Mouse (Mus musculus) liver, embryonic 13.5 days (tissue): ENCODE measurements around the gene Neu1. TPM values are rescaled to one million over a fixed set of nuclear protein-coding genes. Genes with fewer than 3 reads are reported as not detected.
A peak's percentile ranks its signal among the peaks of the same experiment; 100 is the strongest.

Experiments used
- ATAC-seq: fragments of 200-750 bp; cut with Nextera tagmentation; 2 replicates; pipeline ENCODE4 v1.8.0; 2017; ENCODE audit warnings: low read depth, mild to moderate bottlenecking, moderate number of reproducible peaks, moderate library complexity
- DNase-seq: peaks from one replicate; pipeline ENCODE4 v3.0.0; 2022
- H3K27ac ChIP-seq: fragments of 300-500 bp; sonication (generic); 2 replicates; pipeline ENCODE4 v1.5.1; 2015; ENCODE audit warnings: moderate library complexity, mild to moderate bottlenecking, inconsistent platforms
- H3K27me3 ChIP-seq: fragments of 300-500 bp; sonication (generic); 2 replicates; pipeline ENCODE4 v1.6.1; 2015; ENCODE audit warnings: mild to moderate bottlenecking, inconsistent platforms
- H3K36me3 ChIP-seq: fragments of 300-500 bp; sonication (generic); 2 replicates; pipeline ENCODE4 v1.6.1; 2015; ENCODE audit warnings: mild to moderate bottlenecking, inconsistent platforms
- H3K4me1 ChIP-seq: fragments of 300-500 bp; sonication (generic); replicated peaks from 2 replicates; pipeline ENCODE4 v1.6.1; 2015; ENCODE audit warnings: inconsistent platforms
- H3K4me2 ChIP-seq: fragments of 300-500 bp; sonication (generic); 2 replicates; pipeline ENCODE4 v1.6.1; 2015; ENCODE audit warnings: inconsistent platforms, mild to moderate bottlenecking, moderate library complexity
- H3K4me3 ChIP-seq: fragments of 300-500 bp; sonication (generic); replicated peaks from 2 replicates; pipeline ENCODE4 v1.5.1; 2015; ENCODE audit warnings: mild to moderate bottlenecking, inconsistent platforms
- H3K9ac ChIP-seq: fragments of 300-500 bp; sonication (generic); 2 replicates; pipeline ENCODE4 v1.6.1; 2015; ENCODE audit warnings: mild to moderate bottlenecking, inconsistent platforms
- H3K9me3 ChIP-seq: fragments of 300-500 bp; sonication (generic); replicated peaks from 2 replicates; pipeline ENCODE4 v1.6.1; 2016; ENCODE audit warnings: inconsistent platforms
- WGBS: fragments of 180-500 bp; shearing (Covaris S2); methylation state at CpG from one replicate; pipeline ENCODE4 v1.1.7; 2015; ENCODE audit not compliant: insufficient replicate concordance; 5-methylcytosine and 5-hydroxymethylcytosine counted together
- polyA plus RNA-seq: library from polyadenylated mRNA; unstranded; fragments of >200 nt; fragmentation: Nextera tagmentation; extraction: Ambion mirVana; gene quantifications from 2 replicates; pipeline ENCODE4 v1.2.1, GENCODE M21; 2015

Neu1 gene
- polyA plus RNA-seq, 1 experiment from 2014 or later, result 14.2 TPM

GRCm38 (mm10) chr17:34910982-34911381, 20.1 kb upstream of the Neu1 start:
- H3K9me3 ChIP-seq, result no peaks in the 10 kb centered on the region
- H3K4me3 ChIP-seq, result no peak overlapping the region
- ATAC-seq, result peak; percentile 12; the same call in 1 of the 2 replicates
- no peak overlapping the region for H3K4me2 ChIP-seq
- peaks cover 80% of the 10 kb centered on the region for H3K36me3 ChIP-seq
- no peak overlapping the region for H3K27ac ChIP-seq
- peaks cover 43% of the 10 kb centered on the region for H3K4me1 ChIP-seq
- H3K9ac ChIP-seq, result no peak overlapping the region
- no peaks in the 10 kb centered on the region for H3K27me3 ChIP-seq
- no peak for DNase-seq
- WGBS, result 84% methylated on average over 10 of the region's 10 CpGs

- Histone ChIP-seq H3K27ac (no peak overlapping the region), H3K9me3 (no peaks in the 10 kb centered on the region), H3K27me3 (no peaks in the 10 kb centered on the region), H3K4me1 (peaks cover 45% of the 10 kb centered on the region), H3K4me3 (no peak overlapping the region), H3K36me3 (peaks cover 70% of the 10 kb centered on the region), H3K4me2 (no peak overlapping the region), H3K9ac (no peak overlapping the region)
- DNase-seq (peak; percentile 73), ATAC-seq (peak; percentile 55)
- 43% methylated on average over 5 of the region's 5 CpGs for WGBS
Measured at GRCm38 (mm10) chr17:34911945-34912351, 19.1 kb upstream of the Neu1 start.

DNA sequence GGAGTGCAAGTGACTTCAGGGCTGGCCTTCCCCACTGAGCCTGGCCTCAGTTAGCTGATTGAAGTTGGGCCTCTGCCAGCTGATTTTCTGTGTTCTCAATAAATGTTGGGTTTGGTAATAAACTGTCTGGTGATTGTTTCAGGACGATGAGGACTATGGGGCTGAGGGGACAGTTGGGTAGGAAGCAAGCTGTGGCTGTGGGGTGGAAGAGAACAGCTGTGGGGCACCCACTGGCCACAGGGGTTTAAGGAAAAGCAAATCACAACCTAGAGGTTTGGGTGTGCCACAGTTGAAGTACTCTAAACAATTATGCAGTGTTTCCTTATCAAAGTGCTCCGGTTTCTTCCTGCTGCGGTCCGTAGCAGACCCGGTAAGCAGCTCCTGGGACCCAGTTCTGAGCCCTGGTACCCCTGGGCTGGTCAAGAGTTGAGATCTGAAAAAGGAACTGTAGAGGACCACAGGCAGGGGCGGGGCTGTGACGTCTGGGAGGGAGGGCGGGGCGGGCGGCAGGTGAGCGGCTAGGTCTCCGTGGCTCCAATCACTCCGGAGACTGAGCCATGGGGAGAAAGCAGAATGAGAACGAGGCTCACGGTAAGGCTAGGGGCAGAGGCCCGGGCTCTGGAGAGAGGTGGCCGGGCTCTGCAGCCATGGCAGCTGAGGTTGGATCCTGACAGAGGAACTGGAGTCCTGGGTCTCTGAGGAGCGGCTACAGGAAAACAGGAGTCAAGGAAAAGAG, 17.0 kb upstream of the Neu1 start, which contains the start of gene Slc44a4:
Slc44a4 (plus strand) TSS at position 537 of the 736 bp plus-strand sequence.
- Histone ChIP-seq H3K27ac (peak within 1 kb of the TSS; percentile 1), H3K4me3 (no peak within 1 kb of the TSS), H3K9ac (no peak within 1 kb of the TSS), H3K36me3 (peaks cover 49% of the 10 kb centered on the region), H3K9me3 (no peaks in the 10 kb centered on the region), H3K4me2 (0 out of 2 replicates have a peak within 1 kb of the TSS, but pooled peaks have one; percentile 14), H3K4me1 (peaks cover 49% of the 10 kb centered on the region), H3K27me3 (no peaks in the 10 kb centered on the region)
- no peak for DNase-seq
- ATAC-seq, result no peak
- WGBS, result 41% methylated on average over 18 of the region's 18 CpGs

- H3K27me3 ChIP-seq, result no peaks in the 10 kb centered on the region
- peaks cover 37% of the 10 kb centered on the region for H3K36me3 ChIP-seq
- WGBS, result 15% methylated on average over 11 of the region's 11 CpGs
- H3K4me2 ChIP-seq, result peak overlapping the region; percentile 15; the same call in 1 of the 2 replicates
- H3K27ac ChIP-seq, result peak overlapping the region; percentile 31; the same call in 1 of the 2 replicates
- H3K4me1 ChIP-seq, result peaks cover 45% of the 10 kb centered on the region
- H3K4me3 ChIP-seq, result no peak overlapping the region
- no peaks in the 10 kb centered on the region for H3K9me3 ChIP-seq
- ATAC-seq (peak; percentile 29; the same call in 1 of the 2 replicates), DNase-seq (no peak)
- no peak overlapping the region for H3K9ac ChIP-seq
Measured at GRCm38 (mm10) chr17:34915410-34915831, 15.6 kb upstream of the Neu1 start.

DNA sequence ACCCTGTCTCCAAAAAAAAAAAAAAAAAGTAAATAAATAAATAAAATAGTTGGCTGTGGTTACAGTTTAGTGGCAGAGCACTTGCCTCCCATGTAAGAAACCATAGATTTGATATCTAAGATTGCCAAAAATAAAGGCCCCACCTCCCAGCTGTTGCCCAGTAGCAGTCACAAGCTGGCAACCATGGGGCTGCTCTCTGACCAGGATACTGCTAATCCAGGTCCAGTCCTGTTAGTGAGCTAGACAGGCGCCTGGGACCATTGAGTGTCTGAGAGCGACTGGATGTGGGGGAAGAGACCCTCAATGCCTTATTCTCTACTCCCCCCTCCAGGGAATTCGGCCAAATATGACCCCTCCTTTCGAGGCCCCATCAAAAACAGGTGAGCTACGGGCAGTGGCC, 14.7 kb upstream of the Neu1 start:
- Histone ChIP-seq H3K4me2 (no peak overlapping the region), H3K27ac (no peak overlapping the region), H3K36me3 (peaks cover 28% of the 10 kb centered on the region), H3K4me1 (peaks cover 37% of the 10 kb centered on the region), H3K9me3 (no peaks in the 10 kb centered on the region), H3K4me3 (no peak overlapping the region), H3K9ac (no peak overlapping the region), H3K27me3 (no peaks in the 10 kb centered on the region)
- ATAC-seq, result no peak
- DNase-seq, result no peak
- WGBS, result 69% methylated on average over 5 of the region's 5 CpGs

DNA sequence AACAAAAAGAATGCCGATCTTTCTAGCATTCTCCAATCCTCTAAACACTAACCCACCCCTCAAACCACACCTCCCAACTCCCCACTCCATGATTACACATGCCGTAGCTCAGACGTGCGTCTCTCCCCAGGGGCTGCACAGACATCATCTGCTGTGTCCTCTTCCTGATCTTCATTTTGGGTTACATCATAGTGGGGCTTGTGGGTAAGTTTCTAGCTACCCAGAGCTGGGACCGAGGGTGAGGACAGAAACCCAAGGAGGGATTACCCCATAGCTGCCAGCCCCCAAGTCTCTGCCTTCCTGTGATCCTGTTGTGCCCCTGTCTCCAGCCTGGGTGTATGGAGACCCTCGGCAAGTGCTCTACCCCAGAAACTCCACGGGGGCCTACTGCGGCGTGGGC, 13.9 kb upstream of the Neu1 start:
- H3K4me1 ChIP-seq, result peaks cover 33% of the 10 kb centered on the region
- no peak overlapping the region for H3K4me3 ChIP-seq
- no peak overlapping the region for H3K27ac ChIP-seq
- no peaks in the 10 kb centered on the region for H3K27me3 ChIP-seq
- ATAC-seq (no peak), DNase-seq (no peak)
- no peaks in the 10 kb centered on the region for H3K9me3 ChIP-seq
- peaks cover 19% of the 10 kb centered on the region for H3K36me3 ChIP-seq
- H3K9ac ChIP-seq, result no peak overlapping the region
- H3K4me2 ChIP-seq, result no peak overlapping the region
- 63% methylated on average over 9 of the region's 9 CpGs for WGBS

DNA sequence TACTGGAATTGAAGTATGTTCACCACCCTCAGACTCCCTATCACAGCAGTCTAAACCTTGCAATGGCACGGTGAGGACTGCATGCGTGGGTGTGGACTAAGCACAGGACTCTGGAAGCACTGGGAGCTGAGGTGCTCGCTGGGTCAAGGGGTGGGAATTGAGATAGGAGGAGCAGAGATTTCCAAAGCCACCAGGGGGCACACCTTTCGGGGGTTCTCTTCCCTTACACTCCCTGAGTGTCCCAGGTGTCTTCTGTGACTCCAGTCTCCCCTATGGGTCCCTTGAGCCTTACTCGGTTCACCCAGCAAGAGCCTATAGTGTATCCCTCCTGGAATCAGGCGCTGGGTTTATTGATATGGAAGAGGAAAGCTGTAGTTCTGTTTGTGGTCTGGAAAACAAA, 8.1 kb upstream of the Neu1 start:
- H3K4me3 ChIP-seq, result no peak overlapping the region
- 42% methylated on average over 6 of the region's 6 CpGs for WGBS
- H3K9me3 ChIP-seq, result no peaks in the 10 kb centered on the region
- H3K9ac ChIP-seq, result no peak overlapping the region
- no peaks in the 10 kb centered on the region for H3K27me3 ChIP-seq
- no peak for DNase-seq
- no peak overlapping the region for H3K27ac ChIP-seq
- ATAC-seq, result peak; percentile 37; the same call in 1 of the 2 replicates
- no peak overlapping the region for H3K4me2 ChIP-seq
- H3K36me3 ChIP-seq, result no peaks in the 10 kb centered on the region
- H3K4me1 ChIP-seq, result no peaks in the 10 kb centered on the region

DNA sequence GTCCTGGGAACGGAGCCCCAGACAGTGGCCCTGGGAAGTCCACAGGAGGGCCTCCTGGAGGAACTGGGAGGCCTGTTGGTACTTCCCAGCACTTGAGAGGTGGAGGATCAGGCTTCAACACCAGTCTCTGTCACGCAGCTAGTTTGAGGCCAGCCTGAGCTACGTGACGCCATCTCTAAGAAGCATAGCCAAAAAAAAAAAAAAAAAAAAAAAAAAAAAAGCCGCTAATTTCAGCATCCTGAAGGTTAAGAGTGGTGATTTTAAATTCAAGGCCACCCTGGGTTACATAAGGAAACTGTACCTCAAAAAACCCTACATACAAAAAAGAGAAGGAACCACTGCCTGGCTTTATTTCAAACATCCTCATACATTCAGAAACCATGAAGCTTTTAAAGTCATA, 6.8 kb upstream of the Neu1 start:
- no peak overlapping the region for H3K4me3 ChIP-seq
- H3K4me1 ChIP-seq, result no peaks in the 10 kb centered on the region
- no peak overlapping the region for H3K4me2 ChIP-seq
- WGBS, result 64% methylated on average over 5 of the region's 5 CpGs
- ATAC-seq (no peak), DNase-seq (no peak)
- no peaks in the 10 kb centered on the region for H3K27me3 ChIP-seq
- H3K27ac ChIP-seq, result no peak overlapping the region
- H3K9ac ChIP-seq, result no peak overlapping the region
- no peaks in the 10 kb centered on the region for H3K36me3 ChIP-seq
- no peaks in the 10 kb centered on the region for H3K9me3 ChIP-seq

- no peak overlapping the region for H3K4me3 ChIP-seq
- H3K36me3 ChIP-seq, result no peaks in the 10 kb centered on the region
- ATAC-seq, result no peak
- H3K4me1 ChIP-seq, result peaks cover 25% of the 10 kb centered on the region
- no peak overlapping the region for H3K4me2 ChIP-seq
- 77% methylated on average over 18 of the region's 18 CpGs for WGBS
- H3K9me3 ChIP-seq, result no peaks in the 10 kb centered on the region
- H3K9ac ChIP-seq, result no peak overlapping the region
- no peak overlapping the region for H3K27ac ChIP-seq
- no peaks in the 10 kb centered on the region for H3K27me3 ChIP-seq
- DNase-seq, result no peak
Measured at GRCm38 (mm10) chr17:34927306-34928019, 3.6 kb upstream of the Neu1 start.

DNA sequence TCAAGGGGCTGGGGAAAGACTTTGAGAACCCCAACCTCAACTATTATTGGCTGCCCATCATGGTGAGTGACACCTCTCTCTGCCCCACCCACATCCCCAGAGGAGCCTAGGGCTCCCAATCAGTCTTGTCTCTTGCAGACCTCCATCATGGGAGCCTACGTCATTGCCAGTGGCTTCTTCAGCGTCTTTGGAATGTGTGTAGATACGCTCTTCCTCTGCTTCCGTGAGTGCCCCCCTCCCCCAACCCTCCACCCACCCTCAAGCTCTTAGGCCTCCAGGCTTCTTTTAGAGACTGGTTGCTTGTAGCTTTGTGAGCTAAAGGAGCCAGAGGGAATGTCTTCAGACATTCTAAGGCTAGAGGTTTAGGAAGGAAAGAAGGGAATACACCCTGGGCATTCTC, 2.2 kb upstream of the Neu1 start:
- no peak overlapping the region for H3K27ac ChIP-seq
- no peak for ATAC-seq
- WGBS, result 41% methylated on average over 4 of the region's 4 CpGs

DNA sequence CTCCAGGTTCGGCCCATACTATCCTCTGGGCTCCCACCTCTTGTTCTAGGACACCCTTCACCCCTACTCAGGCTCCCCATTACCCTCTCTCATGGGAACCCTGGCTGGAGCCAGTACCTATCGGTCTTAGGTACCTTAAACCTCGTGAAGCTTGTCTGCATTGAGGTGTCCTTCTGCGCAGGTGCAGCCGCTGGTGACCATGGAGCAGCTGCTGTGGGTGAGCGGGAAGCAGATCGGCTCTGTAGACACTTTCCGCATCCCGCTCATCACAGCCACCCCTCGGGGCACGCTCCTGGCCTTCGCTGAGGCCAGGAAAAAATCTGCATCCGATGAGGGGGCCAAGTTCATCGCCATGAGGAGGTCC, 664 bp downstream of the Neu1 start:
- Histone ChIP-seq H3K4me1 (peaks cover 53% of the 10 kb centered on the region), H3K4me2 (peak overlapping the region; percentile 97), H3K9me3 (no peaks in the 10 kb centered on the region), H3K27ac (peak overlapping the region; percentile 65), H3K36me3 (peaks cover 6% of the 10 kb centered on the region; the same call in 1 of the 2 replicates), H3K9ac (peak overlapping the region; percentile 82), H3K27me3 (no peaks in the 10 kb centered on the region), H3K4me3 (peak overlapping the region; percentile 76)
- ATAC-seq (no peak; the same call in 1 of the 2 replicates), DNase-seq (no peak)
- 19% methylated on average over 14 of the region's 14 CpGs for WGBS

More for the DNA sequence above, 2.2 kb upstream of the Neu1 start:
- Histone ChIP-seq H3K9me3 (no peaks in the 10 kb centered on the region), H3K4me2 (no peak overlapping the region), H3K4me3 (no peak overlapping the region), H3K4me1 (peaks cover 37% of the 10 kb centered on the region), H3K36me3 (0 out of 2 replicates have a peak, but pooled peaks cover 4% of the 10 kb centered on the region), H3K9ac (no peak overlapping the region), H3K27me3 (no peaks in the 10 kb centered on the region)
- DNase-seq, result no peak
